Mouse (Mus musculus) CD4-positive, CD25-positive, alpha-beta regulatory T cell (primary cell): ENCODE data around the gene Col4a3. TPM values are rescaled to one million over a fixed set of nuclear protein-coding genes. Genes with fewer than 3 reads are reported as not detected.

ENCODE experiments used
- polyA plus RNA-seq: library from polyadenylated mRNA; unstranded; fragments of 100-300 nt; shearing (Covaris generic); gene quantifications from one replicate; pipeline ENCODE4 v1.2.1, GENCODE M21; 2017

Col4a3 gene
- polyA plus RNA-seq, result 0.02 TPM

GRCm38 (mm10) chr1:82586713-82587399, at the start of gene Col4a3, which contains the start of gene Col4a4:
TSS of gene Col4a3 (plus strand) at chr1:82586921.
TSS of gene Col4a4 (minus strand) at chr1:82586849.

DNA sequence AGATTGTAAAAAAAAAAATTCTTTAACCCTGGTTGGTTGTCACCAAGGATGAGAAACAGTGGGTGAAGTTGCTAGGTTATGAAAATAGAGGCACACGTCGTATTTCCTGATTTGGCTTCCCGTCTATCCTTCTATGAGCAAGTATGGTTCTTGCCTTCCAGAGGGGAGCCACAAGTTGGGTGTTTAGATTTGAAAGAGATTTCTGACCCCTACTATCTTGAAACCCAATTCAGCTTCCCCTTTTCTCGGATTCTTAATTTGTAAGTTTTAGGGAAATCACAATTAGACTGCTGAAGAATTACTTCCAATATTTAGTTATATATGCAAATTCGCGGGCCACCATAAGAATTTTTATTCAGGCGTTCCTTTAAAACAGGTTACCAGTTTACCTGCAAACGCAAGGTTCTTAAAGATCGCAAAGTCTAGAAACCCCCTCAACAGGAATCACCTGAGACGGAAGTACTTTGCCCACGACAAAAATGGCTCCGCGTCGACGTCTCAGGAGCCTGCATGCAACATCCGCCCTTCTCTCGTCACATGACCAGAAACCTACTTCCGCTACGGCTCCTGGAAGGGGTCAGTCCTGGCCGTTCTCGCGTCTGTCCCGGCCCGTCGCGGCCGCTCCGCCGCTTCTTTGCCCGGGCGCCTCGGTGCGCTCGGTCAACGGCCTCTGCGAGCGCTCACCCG, 137.8 kb downstream of the Col4a3 start, which contains the start of gene Mff:
Gene Mff, plus strand, starts transcription at position 552 of the 687 bp plus-strand sequence.

GRCm38 (mm10) chr1:82768269-82768668, 181.5 kb downstream of the Col4a3 start, which contains the start of gene Tm4sf20:
TSS of gene Tm4sf20 (minus strand) at chr1:82768461.

GRCm38 (mm10) chr1:82771022-82771586, 184.4 kb downstream of the Col4a3 start, which contains the start of gene Gm47791:
TSS of gene Gm47791 (minus strand) at chr1:82771243.

Other genes with a start within 250 kb of the Col4a3 start
- gene Col4a4, start 72 bp upstream of the Col4a3 start, polyA plus RNA-seq, result 0.08 TPM
- 198 TPM for gene Mff, start 138.0 kb downstream of the Col4a3 start, polyA plus RNA-seq
- 0.19 TPM for gene Tm4sf20, start 181.5 kb downstream of the Col4a3 start, polyA plus RNA-seq
- gene Gm47791, start 184.3 kb downstream of the Col4a3 start, polyA plus RNA-seq, result not detected